Mouse (Mus musculus) spleen, postnatal 36 days (tissue): Measurements from ENCODE around the gene Ano9.

Experiments
- DNase-seq, 2 experiments: peaks; one replicate each; pipeline ENCODE4 v3.0.0; 2022; ENCODE audit warnings: low spot score in 2 of 2, mixed read lengths in 1 of 2

The Ano9 gene

GRCm38 (mm10) chr7:141117636-141118035 lies at the start of gene Ano9:
Gene Ano9 (minus strand): TSS chr7:141117806.
- DNase-seq: no peak

GRCm38 (mm10) chr7:141164850-141165249 lies 47.2 kb upstream of the Ano9 start:
- no peak for DNase-seq

GRCm38 (mm10) chr7:141164397-141164796 lies 46.8 kb upstream of the Ano9 start:
- no peak for DNase-seq

GRCm38 (mm10) chr7:141155362-141155761 lies 37.8 kb upstream of the Ano9 start:
- no peak for DNase-seq

GRCm38 (mm10) chr7:141148639-141149038 lies 31.0 kb upstream of the Ano9 start:
- no peak for DNase-seq

- no peak for DNase-seq
Observed at GRCm38 (mm10) chr7:141147044-141147443, 29.4 kb upstream of the Ano9 start.

- DNase-seq: no peak
Observed at GRCm38 (mm10) chr7:141146043-141146595, 28.5 kb upstream of the Ano9 start.

- no peak for DNase-seq
Observed at GRCm38 (mm10) chr7:141145403-141145802, 27.8 kb upstream of the Ano9 start.

- no peak for DNase-seq
Observed at GRCm38 (mm10) chr7:141144650-141145049, 27.0 kb upstream of the Ano9 start.

GRCm38 (mm10) chr7:141143861-141144260 lies 26.3 kb upstream of the Ano9 start:
- no peak for DNase-seq

- DNase-seq: peak; percentile 30 to 44
Observed at GRCm38 (mm10) chr7:141143112-141143511, 25.5 kb upstream of the Ano9 start.

GRCm38 (mm10) chr7:141141326-141141725 lies 23.7 kb upstream of the Ano9 start:
- no peak for DNase-seq

- DNase-seq: peak; percentile 50 to 76
Observed at GRCm38 (mm10) chr7:141131904-141132755, 14.5 kb upstream of the Ano9 start.

- peak; percentile 90 to 92 for DNase-seq
Observed at GRCm38 (mm10) chr7:141131024-141131820, 13.6 kb upstream of the Ano9 start.

- no peak for DNase-seq
Observed at GRCm38 (mm10) chr7:141123517-141123856, 5.9 kb upstream of the Ano9 start.

GRCm38 (mm10) chr7:141122689-141123516 lies 5.3 kb upstream of the Ano9 start:
- peak; percentile 96 to 97 for DNase-seq

GRCm38 (mm10) chr7:141122245-141122644 lies 4.6 kb upstream of the Ano9 start, which contains the start of gene Ptdss2:
Gene Ptdss2 (plus strand): TSS chr7:141122382.
- no peak for DNase-seq

- no peak for DNase-seq
Observed at GRCm38 (mm10) chr7:141121051-141121531, 3.5 kb upstream of the Ano9 start.

GRCm38 (mm10) chr7:141120605-141121004 lies 3.0 kb upstream of the Ano9 start:
- no peak for DNase-seq

- no peak for DNase-seq
Observed at GRCm38 (mm10) chr7:141119487-141119886, 1.9 kb upstream of the Ano9 start.

- DNase-seq: no peak
Observed at GRCm38 (mm10) chr7:141115874-141116273, 1.7 kb downstream of the Ano9 start.
